Mouse (Mus musculus) embryo, embryonic 9.5 days (tissue): ENCODE measurements around the gene Elobl.

Experiments used
- DNase-seq: peaks from one replicate; pipeline ENCODE4 v3.0.0-alpha.2; 2017; ENCODE audit errors: extremely low spot score

The Elobl gene

GRCm38 (mm10) chr11:88986616-88987015 lies 19.9 kb upstream of the Elobl start:
- DNase-seq, result no peak

GRCm38 (mm10) chr11:88981337-88981736 lies 14.6 kb upstream of the Elobl start:
- DNase-seq, result no peak

GRCm38 (mm10) chr11:88977188-88977587 lies 10.5 kb upstream of the Elobl start:
- no peak for DNase-seq

- no peak for DNase-seq
These were observed 9.6 kb upstream of the Elobl start for GRCm38 (mm10) chr11:88976320-88976719.

- DNase-seq, result peak; percentile 92
These were observed 7.3 kb upstream of the Elobl start for GRCm38 (mm10) chr11:88973776-88974701.

DNA sequence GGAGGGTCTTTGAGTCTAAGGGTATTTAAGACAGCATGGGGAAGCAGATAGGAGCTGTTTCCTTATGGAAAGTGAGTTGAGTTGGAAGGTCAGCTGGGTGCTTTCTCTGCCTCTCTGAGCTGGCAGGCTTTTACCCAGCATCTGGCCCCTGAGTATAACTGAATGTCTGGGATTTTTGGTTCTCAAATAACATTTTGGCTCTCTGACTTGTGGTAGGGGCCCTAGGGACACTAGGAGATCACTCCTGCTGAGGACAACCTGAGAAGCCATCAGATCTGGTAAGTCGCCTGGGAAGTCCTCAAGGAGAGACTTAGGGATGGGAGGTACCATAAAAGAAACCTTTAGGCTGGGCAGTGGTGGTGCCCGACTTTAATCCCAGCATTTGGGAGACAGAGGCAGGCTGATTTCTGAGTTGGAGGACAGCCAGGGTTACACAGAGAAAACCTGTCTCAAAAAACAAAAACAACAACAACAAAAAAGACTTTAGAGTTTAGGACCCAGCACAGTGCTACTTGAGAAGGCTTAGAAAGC lies 3.5 kb upstream of the Elobl start, which contains the start of gene Coil:
Gene Coil (plus strand): TSS at position 51 of the 531 bp plus-strand sequence.
- peak; percentile 26 for DNase-seq

GRCm38 (mm10) chr11:88958851-88959250 lies 7.9 kb downstream of the Elobl start:
- no peak for DNase-seq

- DNase-seq, result peak; percentile 95
These were observed 11.3 kb downstream of the Elobl start, which contains the start of gene Scpep1 for GRCm38 (mm10) chr11:88955217-88955969. Scpep1 (minus strand) TSS chr11:88955465.

- peak; percentile 57 for DNase-seq
These were observed 11.9 kb downstream of the Elobl start for GRCm38 (mm10) chr11:88954803-88955202.

DNA sequence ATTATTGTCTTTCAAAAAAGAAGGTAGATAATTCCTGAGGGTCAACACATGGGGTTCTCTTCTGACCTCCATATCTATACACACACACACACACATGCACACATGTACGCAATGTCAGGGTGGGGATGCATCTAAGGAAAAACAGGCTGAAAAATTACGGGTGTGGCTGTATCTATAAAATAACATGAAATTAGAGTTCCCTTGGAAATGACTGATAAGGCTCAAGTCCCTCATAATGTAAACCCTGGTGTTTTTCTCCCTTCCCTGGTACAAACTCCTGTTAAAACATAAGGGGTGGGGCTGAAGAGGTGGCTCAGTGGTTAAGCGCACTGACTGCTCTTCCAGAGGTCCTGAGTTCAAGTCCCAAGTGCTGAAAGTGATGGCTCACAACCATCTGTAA lies 13.1 kb downstream of the Elobl start:
- DNase-seq, result no peak

DNA sequence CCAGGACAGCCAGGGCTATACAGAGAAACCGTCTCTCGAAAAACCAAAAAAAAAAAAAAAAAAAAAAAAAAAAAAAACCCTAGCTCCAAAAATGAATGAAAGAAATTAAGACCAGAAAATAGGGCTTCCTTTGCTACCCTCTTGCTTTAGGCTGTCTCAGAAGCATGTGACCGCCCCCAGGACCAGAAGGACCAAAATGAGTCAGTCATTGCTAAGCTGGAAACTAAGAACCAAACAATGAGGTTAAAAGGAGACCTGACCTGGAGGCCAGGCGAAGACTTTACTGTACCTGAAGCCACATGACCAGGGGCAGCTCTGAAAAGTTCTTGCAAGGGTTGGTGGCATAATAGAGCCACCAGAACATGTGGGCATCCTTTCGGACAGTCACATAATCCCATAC lies 14.6 kb downstream of the Elobl start:
- DNase-seq, result no peak

GRCm38 (mm10) chr11:88951576-88951975 lies 15.2 kb downstream of the Elobl start:
- no peak for DNase-seq

GRCm38 (mm10) chr11:88950640-88951250 lies 16.0 kb downstream of the Elobl start:
- no peak for DNase-seq

- DNase-seq, result no peak
These were observed 16.7 kb downstream of the Elobl start for GRCm38 (mm10) chr11:88949802-88950639.

DNA sequence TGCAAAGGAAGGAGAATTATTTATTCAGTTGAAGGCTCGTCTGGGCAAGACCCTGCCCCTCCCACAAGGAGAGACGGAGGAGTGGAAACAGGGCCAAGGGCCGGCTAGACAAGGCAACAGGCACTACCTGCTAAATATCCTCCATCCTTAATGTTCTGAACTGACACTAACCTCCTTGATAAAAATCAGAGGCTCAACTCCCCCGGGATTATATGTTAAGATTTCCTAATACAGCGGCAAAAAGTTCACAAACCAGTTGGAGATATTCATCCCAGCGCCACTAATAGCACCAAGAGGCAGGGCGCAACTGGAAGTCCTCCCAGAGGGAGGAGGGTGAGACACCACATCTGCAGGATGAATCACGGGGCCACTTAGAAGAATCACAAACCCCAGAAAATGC lies 17.8 kb downstream of the Elobl start:
- no peak for DNase-seq

DNA sequence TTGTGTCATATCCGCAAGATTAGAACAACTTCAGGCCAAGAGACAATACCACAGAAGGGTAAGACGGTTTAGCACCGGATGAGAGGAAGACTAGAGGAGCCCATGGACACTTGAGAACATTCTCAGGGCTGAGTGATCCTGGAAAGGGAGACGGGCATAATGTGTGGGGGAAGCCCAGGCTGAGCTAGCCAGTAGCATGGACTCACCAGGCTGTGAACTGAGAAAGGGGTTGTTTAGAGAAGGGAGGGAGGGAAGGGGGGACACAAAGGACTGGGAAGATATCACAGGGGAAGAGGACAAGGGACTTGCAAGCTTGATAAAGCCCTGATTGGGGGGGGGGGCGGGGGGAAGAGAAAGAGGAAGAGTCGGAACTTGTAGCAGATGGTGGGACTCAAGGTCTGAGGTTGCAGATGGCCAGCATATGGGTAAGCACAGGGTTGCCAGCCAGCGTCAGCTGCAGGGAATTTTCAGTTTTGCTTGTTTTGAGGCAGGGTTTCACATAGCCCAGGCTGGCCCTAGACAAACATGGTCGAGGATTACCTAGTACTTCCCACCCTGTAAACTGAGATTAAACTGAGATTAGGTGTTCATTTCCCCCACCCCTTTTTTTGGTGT lies 20.7 kb downstream of the Elobl start:
- peak; percentile 4 for DNase-seq

DNA sequence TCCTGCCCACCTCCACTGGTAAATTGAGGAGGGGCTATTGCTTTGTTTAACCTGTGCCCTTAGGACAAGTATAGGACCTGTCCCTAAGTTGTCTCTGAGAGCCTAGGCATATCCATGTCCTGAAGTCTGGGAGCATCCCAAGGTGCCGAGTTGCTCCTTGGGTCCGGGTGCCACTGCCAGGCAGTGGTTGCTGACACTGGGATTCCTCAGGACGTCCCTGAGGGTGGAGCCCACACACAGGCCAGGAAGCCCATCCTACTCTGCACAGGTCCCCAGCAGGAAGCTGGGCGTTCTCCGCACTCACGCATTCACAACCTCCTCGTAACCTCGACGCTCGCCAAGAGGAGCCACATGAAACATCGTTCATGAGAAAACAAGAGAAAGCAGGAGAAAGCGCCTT lies 25.2 kb downstream of the Elobl start:
- no peak for DNase-seq

GRCm38 (mm10) chr11:88939634-88940033 lies 27.1 kb downstream of the Elobl start:
- no peak for DNase-seq

- DNase-seq, result no peak
These were observed 28.0 kb downstream of the Elobl start for GRCm38 (mm10) chr11:88938770-88939169.

- no peak for DNase-seq
These were observed 28.8 kb downstream of the Elobl start for GRCm38 (mm10) chr11:88937886-88938285.
